Mouse (Mus musculus) stomach, embryonic 15.5 days (tissue): ENCODE data around the gene Osr1. TPM values are rescaled to one million over a fixed set of nuclear protein-coding genes. Genes with fewer than 3 reads are reported as not detected.

ENCODE experiments used
- ATAC-seq: fragments of 200-750 bp; cut with Nextera tagmentation; 2 replicates; pipeline ENCODE4 v1.8.0; 2017; ENCODE audit warnings: low read depth, moderate number of reproducible peaks, moderate TSS enrichment; ENCODE audit not compliant: insufficient read depth, low FRiP score
- H3K27ac ChIP-seq: fragments of 300-500 bp; sonication (generic); 2 replicates; pipeline ENCODE4 v1.5.1; 2015; ENCODE audit warnings: mild to moderate bottlenecking, inconsistent platforms
- H3K27me3 ChIP-seq: fragments of 300-500 bp; sonication (generic); replicated peaks from 2 replicates; pipeline ENCODE4 v1.6.1; 2015; ENCODE audit warnings: inconsistent platforms
- H3K36me3 ChIP-seq: fragments of 300-500 bp; sonication (generic); 2 replicates; pipeline ENCODE4 v1.6.1; 2015; ENCODE audit warnings: inconsistent platforms
- H3K4me1 ChIP-seq: fragments of 300-500 bp; sonication (generic); 2 replicates; pipeline ENCODE4 v1.6.1; 2015; ENCODE audit warnings: inconsistent platforms
- H3K4me2 ChIP-seq: fragments of 300-500 bp; sonication (generic); 2 replicates; pipeline ENCODE4 v1.6.1; 2015; ENCODE audit warnings: mild to moderate bottlenecking, inconsistent platforms
- H3K4me3 ChIP-seq: fragments of 300-500 bp; sonication (generic); replicated peaks from 2 replicates; pipeline ENCODE4 v1.5.1; 2015; ENCODE audit warnings: inconsistent platforms
- H3K9ac ChIP-seq: fragments of 300-500 bp; sonication (generic); 2 replicates; pipeline ENCODE4 v1.6.1; 2015; ENCODE audit warnings: inconsistent platforms
- H3K9me3 ChIP-seq: fragments of 300-500 bp; sonication (generic); 2 replicates; pipeline ENCODE4 v1.6.1; 2016; ENCODE audit warnings: inconsistent platforms
- WGBS: fragments of 180-500 bp; shearing (Covaris S2); methylation state at CpG from one replicate; pipeline ENCODE4 v1.1.7; 2015; 5-methylcytosine and 5-hydroxymethylcytosine counted together
- polyA plus RNA-seq: library from polyadenylated mRNA; unstranded; fragments of >200 nt; fragmentation: Nextera tagmentation; extraction: Ambion mirVana; gene quantifications from 2 replicates; pipeline ENCODE4 v1.2.1, GENCODE M21; 2015

Osr1 gene
- polyA plus RNA-seq, result 45.5 and 47.2 TPM in 2 replicates

DNA sequence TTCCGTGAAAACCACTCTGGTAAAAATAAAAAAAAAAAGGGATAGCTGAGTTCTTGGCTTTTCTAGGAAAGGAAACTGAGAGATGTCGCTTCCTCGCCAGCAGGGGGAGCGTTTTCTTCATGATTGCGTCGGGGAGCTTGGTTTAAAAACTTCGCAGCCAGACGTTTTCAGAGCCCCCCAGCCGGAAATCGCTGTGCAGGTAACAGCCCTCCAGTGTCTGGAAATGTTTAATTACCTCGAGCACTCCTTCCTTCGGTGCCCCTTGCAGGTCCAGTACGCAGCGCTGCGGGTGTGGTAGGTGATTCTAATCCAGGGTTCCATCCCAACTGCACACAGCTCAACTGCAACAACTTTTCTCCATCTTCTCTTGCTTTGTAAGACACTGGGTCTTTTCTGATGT, at the start of gene Osr1:
Gene Osr1, plus strand, starts transcription at position 146 of the 400 bp plus-strand sequence.
- no peak within 1 kb of the TSS for H3K27ac ChIP-seq
- no peak within 1 kb of the TSS for H3K9ac ChIP-seq
- no peak for ATAC-seq
- 0 out of 2 replicates have a peak, but pooled peaks cover 13% of the 10 kb centered on the region for H3K27me3 ChIP-seq
- H3K4me3 ChIP-seq, result peak within 1 kb of the TSS; percentile 43
- no peaks in the 10 kb centered on the region for H3K9me3 ChIP-seq
- WGBS, result under 1% methylated on average over 15 of the region's 15 CpGs
- no peaks in the 10 kb centered on the region for H3K36me3 ChIP-seq
- H3K4me1 ChIP-seq, result peaks cover 12% of the 10 kb centered on the region
- peak within 1 kb of the TSS; percentile 67 for H3K4me2 ChIP-seq

DNA sequence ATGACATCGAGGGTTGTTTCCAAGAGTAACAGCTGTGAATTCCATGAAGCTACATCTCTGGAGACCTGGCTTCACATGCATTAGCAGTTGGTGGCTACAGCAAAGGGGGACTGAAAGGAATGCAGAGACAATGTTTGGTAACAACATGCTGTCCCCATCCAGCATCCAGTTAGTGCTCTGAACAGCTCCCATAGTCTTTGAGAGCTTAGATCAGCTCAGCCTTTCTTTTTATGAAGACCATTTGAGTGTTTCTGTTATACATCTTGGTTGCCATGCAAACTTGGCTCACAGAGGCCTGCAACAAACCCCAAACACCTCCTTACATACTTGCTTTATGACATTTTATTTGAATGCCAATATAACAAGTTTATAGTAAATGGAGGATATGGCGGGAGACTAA, 19.6 kb upstream of the Osr1 start:
- H3K27ac ChIP-seq, result no peak overlapping the region
- no peak for ATAC-seq
- 82% methylated on average over 2 of the region's 2 CpGs for WGBS
- H3K4me2 ChIP-seq, result no peak overlapping the region
- no peaks in the 10 kb centered on the region for H3K9me3 ChIP-seq
- H3K4me1 ChIP-seq, result no peaks in the 10 kb centered on the region
- H3K36me3 ChIP-seq, result no peaks in the 10 kb centered on the region
- no peaks in the 10 kb centered on the region for H3K27me3 ChIP-seq
- no peak overlapping the region for H3K9ac ChIP-seq
- no peak overlapping the region for H3K4me3 ChIP-seq

DNA sequence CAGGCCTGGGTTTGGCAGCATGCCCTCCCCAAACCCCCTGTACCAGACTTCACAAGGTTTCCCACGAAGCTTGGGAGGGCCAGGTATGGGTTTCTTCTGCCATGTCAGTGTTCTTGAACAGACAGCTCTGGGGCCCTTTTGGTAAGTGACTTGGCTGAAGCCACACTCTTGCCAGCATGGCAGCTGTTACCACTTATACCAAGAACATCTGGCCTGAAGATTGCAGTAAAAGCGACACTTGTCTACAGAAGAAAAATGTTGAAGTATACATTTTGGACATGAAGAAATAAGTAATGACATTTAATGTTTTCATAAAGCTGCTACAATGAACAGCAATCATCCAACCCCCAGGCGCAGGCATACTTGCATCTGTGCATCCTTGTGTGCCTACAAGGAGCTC, 5.0 kb upstream of the Osr1 start:
- Histone ChIP-seq H3K9ac (no peak overlapping the region), H3K27ac (no peak overlapping the region), H3K27me3 (no peaks in the 10 kb centered on the region), H3K4me1 (no peaks in the 10 kb centered on the region), H3K4me2 (no peak overlapping the region), H3K4me3 (no peak overlapping the region), H3K9me3 (no peaks in the 10 kb centered on the region), H3K36me3 (no peaks in the 10 kb centered on the region)
- no peak for ATAC-seq
- WGBS, result 69% methylated on average over 3 of the region's 3 CpGs

DNA sequence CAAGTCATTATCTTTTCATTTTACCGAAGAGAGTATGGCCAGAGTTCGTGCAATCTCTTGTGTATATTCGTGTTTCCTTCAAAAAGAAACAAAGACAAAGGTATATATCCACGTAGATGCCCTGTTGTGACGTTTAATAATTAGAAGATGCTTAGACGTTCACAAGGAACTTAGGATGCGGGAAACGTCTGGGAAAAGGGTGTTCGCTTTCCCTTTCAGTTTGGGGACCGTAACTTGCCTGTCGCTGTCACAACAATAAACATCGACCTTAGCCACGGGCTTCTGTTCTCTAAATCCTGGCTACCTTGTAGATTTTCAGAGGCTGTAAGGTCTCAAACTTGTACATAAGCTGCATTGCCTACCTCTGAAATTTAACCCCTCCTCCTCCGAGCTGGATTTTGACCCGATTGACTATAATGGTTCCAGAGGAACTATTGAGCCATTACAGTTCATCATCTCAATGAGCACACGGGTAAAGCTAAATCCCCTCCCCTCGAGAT, 630 bp downstream of the Osr1 start:
- Histone ChIP-seq H3K9me3 (no peaks in the 10 kb centered on the region), H3K27ac (no peak overlapping the region), H3K27me3 (0 out of 2 replicates have a peak, but pooled peaks cover 13% of the 10 kb centered on the region), H3K4me3 (peak overlapping the region; percentile 43), H3K9ac (no peak overlapping the region), H3K36me3 (no peaks in the 10 kb centered on the region), H3K4me2 (peak overlapping the region; percentile 67), H3K4me1 (peaks cover 12% of the 10 kb centered on the region)
- 2% methylated on average over 17 of the region's 17 CpGs for WGBS
- ATAC-seq, result no peak

DNA sequence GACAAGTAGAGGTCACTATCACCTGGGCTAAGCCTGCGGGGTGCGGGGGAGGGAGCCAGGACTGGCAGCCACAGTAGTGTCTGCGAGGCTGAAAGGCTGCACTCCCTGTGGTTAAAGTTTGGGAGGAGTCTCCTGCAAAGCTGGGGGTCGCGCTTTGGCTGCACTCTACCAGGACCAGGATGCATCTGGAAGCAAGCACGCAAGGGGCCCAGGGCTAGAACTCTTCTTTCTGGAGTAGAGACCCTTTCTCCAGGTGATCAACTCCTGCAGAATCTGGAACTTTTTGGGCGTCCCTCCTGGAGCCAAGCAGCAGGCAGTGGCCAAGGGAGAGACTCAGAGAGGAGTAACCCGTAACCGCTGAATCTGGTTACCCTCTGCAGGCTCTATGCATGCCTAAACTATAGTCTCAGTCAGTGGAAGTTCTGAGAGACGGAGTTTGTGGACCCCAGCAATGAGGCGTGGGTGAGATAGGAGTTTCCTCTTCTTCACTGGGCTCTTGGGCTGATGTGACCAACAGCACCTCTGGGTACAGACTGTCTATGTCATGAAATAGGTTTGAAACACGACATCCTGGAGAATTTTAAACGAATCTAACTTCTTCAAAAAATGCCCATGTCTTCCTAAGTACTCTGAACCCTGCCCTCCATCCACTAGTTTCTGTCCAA, 1.5 kb downstream of the Osr1 start:
- Histone ChIP-seq H3K9ac (no peak overlapping the region), H3K9me3 (no peaks in the 10 kb centered on the region), H3K27me3 (0 out of 2 replicates have a peak, but pooled peaks cover 21% of the 10 kb centered on the region), H3K27ac (no peak overlapping the region), H3K4me1 (peaks cover 12% of the 10 kb centered on the region), H3K4me2 (peak overlapping the region; percentile 67), H3K4me3 (no peak overlapping the region; the same call in 1 of the 2 replicates), H3K36me3 (no peaks in the 10 kb centered on the region)
- WGBS, result 34% methylated on average over 13 of the region's 13 CpGs
- no peak for ATAC-seq

DNA sequence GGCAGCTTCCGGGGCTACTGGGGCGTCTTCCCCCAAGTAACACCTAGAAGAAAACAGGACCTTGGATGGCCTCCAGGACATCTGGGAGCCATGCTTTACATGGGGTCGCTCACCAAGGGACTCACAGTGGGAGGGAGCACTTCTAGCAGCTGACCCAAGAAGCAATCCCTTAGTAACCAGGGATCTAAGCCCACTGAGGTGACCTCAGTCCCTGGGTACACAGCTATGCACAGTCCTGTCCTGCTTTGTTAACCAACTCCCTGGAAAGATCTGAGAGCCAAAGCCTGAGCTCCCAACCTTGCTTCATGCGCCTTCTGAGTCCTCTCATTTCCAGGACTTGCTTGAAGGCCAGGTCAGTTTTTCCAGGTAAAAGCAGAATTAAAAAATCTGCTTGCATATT, 2.1 kb downstream of the Osr1 start:
- H3K36me3 ChIP-seq, result no peaks in the 10 kb centered on the region
- H3K9ac ChIP-seq, result no peak overlapping the region
- H3K4me3 ChIP-seq, result no peak overlapping the region
- WGBS, result 64% methylated on average over 4 of the region's 4 CpGs
- H3K4me1 ChIP-seq, result peaks cover 12% of the 10 kb centered on the region
- H3K4me2 ChIP-seq, result no peak overlapping the region
- H3K27ac ChIP-seq, result no peak overlapping the region
- no peaks in the 10 kb centered on the region for H3K9me3 ChIP-seq
- no peak for ATAC-seq
- H3K27me3 ChIP-seq, result 0 out of 2 replicates have a peak, but pooled peaks cover 21% of the 10 kb centered on the region

DNA sequence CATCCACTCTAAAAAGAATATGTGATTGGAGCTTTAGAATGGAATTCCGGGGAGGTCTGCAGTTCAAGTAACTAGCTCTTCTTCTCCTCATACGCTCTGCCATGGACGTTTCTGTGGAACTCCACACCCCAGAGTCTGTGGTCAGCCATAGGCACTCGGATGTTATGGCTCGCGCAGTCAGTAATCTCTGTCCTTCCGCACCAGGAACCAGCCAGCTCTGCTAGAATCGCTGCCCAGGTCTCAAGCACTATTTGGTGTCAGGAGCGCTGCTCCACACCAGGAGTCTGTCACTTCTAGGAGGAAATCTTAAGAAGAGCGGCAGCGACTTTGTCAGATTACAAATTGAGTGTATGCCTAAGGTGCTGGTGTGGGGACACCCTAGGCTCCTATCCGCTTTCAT, 3.8 kb downstream of the Osr1 start:
- WGBS, result 10% methylated on average over 12 of the region's 12 CpGs
- Histone ChIP-seq H3K4me1 (peaks cover 12% of the 10 kb centered on the region), H3K9me3 (no peaks in the 10 kb centered on the region), H3K36me3 (no peaks in the 10 kb centered on the region), H3K4me3 (peak overlapping the region; percentile 55), H3K27ac (no peak overlapping the region), H3K27me3 (peaks cover 34% of the 10 kb centered on the region), H3K4me2 (peak overlapping the region; percentile 67), H3K9ac (no peak overlapping the region)
- no peak for ATAC-seq

DNA sequence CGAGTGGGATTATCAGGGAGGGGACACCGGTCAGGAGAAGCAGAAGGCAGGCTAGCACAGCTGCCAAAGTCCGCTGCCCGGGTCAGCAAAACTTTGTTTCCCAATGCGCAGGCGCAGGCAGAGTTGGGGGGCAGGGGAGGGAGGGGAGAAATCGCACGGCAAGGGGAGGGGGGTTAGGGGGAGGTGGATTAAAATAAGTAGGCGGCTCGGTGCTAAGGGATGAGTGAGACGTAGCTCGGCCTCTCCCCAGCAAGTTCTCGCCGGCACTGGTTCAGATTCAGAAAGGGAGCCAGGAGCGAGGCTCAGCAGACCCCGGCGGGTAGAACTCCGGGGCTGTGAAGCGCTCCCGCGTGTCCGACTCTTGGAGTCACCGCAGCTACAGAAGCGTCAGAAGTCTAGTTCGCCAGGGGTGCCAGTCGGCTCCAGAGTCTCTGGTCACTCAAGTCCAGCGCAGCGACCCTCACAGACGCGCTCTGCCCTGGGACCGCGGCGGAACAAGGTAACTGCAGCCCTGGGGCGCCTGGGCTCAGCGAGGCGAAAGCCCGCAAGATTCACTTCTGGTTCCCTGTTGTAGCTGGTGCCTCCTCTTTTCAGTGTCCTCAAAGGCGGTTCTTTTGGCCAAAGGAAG, 4.4 kb downstream of the Osr1 start:
- ATAC-seq, result peak; percentile 82
- H3K27ac ChIP-seq, result peak overlapping the region; percentile 79
- H3K4me1 ChIP-seq, result peaks cover 12% of the 10 kb centered on the region
- H3K27me3 ChIP-seq, result peaks cover 41% of the 10 kb centered on the region
- H3K4me2 ChIP-seq, result peak overlapping the region; percentile 67
- peak overlapping the region; percentile 55 for H3K4me3 ChIP-seq
- WGBS, result under 1% methylated on average over 38 of the region's 38 CpGs
- H3K36me3 ChIP-seq, result no peaks in the 10 kb centered on the region
- H3K9ac ChIP-seq, result peak overlapping the region; percentile 69; the same call in 1 of the 2 replicates
- no peaks in the 10 kb centered on the region for H3K9me3 ChIP-seq

DNA sequence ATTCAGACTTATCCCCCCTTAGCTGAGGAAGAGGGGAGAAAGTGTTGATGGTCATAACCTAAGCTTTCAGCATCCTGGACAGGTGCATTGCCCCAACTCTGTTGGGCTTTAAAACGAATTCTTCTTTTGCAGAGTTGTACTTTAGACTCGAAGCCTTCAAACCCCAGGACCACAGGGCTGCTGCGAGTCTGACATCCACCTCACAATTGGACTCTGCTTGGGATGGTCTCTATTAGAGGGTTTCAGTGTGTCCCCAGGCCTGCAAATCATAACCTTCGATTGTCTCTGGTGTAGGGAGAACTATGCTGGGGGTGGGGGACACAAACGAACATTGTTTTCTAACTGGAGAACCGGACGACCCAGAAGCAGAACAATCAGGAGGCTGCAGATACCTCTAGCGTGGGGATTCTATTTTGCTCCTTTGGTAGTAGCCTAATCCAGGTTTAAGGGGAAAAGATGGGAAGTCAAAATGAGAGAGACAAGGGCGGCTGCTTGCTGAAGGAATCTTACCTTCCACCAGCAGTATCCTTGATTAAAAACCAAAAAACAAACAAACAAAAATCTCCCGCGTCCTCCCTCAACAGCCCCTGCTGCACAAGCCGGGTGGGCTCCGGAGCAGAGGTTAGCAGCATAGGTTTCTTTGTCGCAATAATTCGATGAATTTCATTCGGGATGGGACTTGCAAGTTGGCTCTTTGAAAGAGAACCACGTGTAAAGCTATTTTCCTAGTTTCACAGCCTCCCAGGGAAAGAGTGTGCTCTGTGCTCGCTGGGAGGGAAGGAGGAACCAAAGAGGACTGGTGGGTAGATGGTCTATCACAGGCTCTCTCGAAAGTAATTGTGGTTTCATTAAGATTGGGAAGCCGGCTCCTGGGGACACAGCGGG, 5.5 kb downstream of the Osr1 start:
- Histone ChIP-seq H3K4me3 (peak overlapping the region; percentile 55), H3K36me3 (no peaks in the 10 kb centered on the region), H3K9ac (peak overlapping the region; percentile 69), H3K27ac (peak overlapping the region; percentile 79; the same call in 1 of the 2 replicates), H3K4me1 (peaks cover 12% of the 10 kb centered on the region), H3K27me3 (peaks cover 46% of the 10 kb centered on the region), H3K9me3 (no peaks in the 10 kb centered on the region), H3K4me2 (peak overlapping the region; percentile 67)
- 5% methylated on average over 21 of the region's 21 CpGs for WGBS
- ATAC-seq, result no peak

DNA sequence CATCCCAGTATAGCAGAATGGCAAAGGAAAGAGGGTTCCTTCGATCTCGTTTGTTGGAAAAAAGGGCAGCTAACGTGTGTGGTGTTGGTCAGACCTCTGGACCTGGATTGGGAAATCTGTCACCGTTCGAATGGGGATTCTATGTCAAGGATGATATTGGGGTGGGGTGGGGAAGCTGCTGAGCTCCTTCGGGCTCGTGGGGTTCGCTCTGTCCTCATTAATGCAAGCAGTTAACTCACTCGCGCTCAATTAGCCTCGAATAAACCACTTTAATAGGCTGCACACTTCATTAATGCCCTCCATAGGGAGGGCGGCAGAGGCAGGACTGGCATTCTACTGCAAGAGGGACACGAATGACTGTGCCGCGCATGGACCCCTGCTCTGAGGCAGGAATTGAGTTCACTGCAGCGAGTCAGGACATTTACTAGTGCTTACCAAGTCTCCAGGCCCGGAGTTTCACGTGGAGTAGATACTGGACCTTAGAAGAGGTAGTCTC, 6.2 kb downstream of the Osr1 start:
- H3K27ac ChIP-seq, result peak overlapping the region; percentile 31
- H3K9ac ChIP-seq, result peak overlapping the region; percentile 69; the same call in 1 of the 2 replicates
- no peaks in the 10 kb centered on the region for H3K9me3 ChIP-seq
- H3K27me3 ChIP-seq, result peaks cover 46% of the 10 kb centered on the region
- WGBS, result 5% methylated on average over 18 of the region's 18 CpGs
- peak overlapping the region; percentile 67 for H3K4me2 ChIP-seq
- peaks cover 17% of the 10 kb centered on the region for H3K4me1 ChIP-seq
- peak overlapping the region; percentile 55 for H3K4me3 ChIP-seq
- no peaks in the 10 kb centered on the region for H3K36me3 ChIP-seq
- no peak for ATAC-seq

DNA sequence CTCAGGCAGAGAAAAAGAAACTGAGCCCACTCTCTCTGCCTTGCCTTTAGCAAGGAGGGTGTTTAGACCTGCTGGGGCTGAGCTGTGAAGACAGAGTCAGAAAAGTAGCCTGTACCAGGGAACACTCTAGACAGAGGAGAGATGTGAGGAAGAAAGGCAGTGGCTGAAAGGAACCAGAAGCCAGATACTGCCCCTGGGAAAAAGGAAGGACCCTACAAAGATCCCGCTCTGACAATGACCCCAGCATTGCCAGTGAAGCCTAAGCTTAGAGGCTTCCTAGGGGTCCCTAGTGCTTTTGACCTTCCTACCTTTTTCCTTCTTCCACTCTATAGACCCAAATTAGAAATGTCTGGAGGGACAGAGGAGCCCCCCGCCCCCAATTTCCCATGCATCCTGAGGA, 7.7 kb downstream of the Osr1 start:
- peak overlapping the region; percentile 19; the same call in 1 of the 2 replicates for H3K9ac ChIP-seq
- no peak for ATAC-seq
- peaks cover 15% of the 10 kb centered on the region for H3K4me1 ChIP-seq

More for the DNA sequence above, 7.7 kb downstream of the Osr1 start:
- Histone ChIP-seq H3K36me3 (no peaks in the 10 kb centered on the region), H3K4me2 (peak overlapping the region; percentile 67), H3K27me3 (peaks cover 51% of the 10 kb centered on the region), H3K9me3 (no peaks in the 10 kb centered on the region), H3K27ac (no peak overlapping the region; the same call in 1 of the 2 replicates), H3K4me3 (peak overlapping the region; percentile 55; the same call in 1 of the 2 replicates)
- 42% methylated on average over 2 of the region's 2 CpGs for WGBS
